Mouse (Mus musculus) hindbrain, embryonic 13.5 days (tissue): ENCODE data around the gene Kcna10. TPM values are rescaled to one million over a fixed set of nuclear protein-coding genes. Genes with fewer than 3 reads are reported as not detected.

Source experiments
- ATAC-seq: fragments of 200-750 bp; cut with Nextera tagmentation; 2 replicates; pipeline ENCODE4 v1.8.0; 2017; ENCODE audit warnings: moderate TSS enrichment; ENCODE audit not compliant: low FRiP score
- H3K27ac ChIP-seq: fragments of 300-500 bp; sonication (generic); 2 replicates; pipeline ENCODE4 v1.5.1; 2015; ENCODE audit warnings: inconsistent platforms, mild to moderate bottlenecking, moderate library complexity
- H3K27me3 ChIP-seq: fragments of 300-500 bp; sonication (generic); 2 replicates; pipeline ENCODE4 v1.6.1; 2015; ENCODE audit warnings: mild to moderate bottlenecking, inconsistent platforms
- H3K36me3 ChIP-seq: fragments of 300-500 bp; sonication (generic); 2 replicates; pipeline ENCODE4 v1.6.1; 2015; ENCODE audit warnings: mild to moderate bottlenecking, inconsistent platforms
- H3K4me1 ChIP-seq: fragments of 300-500 bp; sonication (generic); replicated peaks from 2 replicates; pipeline ENCODE4 v1.6.1; 2015; ENCODE audit warnings: inconsistent platforms
- H3K4me2 ChIP-seq: fragments of 300-500 bp; sonication (generic); 2 replicates; pipeline ENCODE4 v1.6.1; 2015; ENCODE audit warnings: inconsistent platforms, mild to moderate bottlenecking, moderate library complexity
- H3K4me3 ChIP-seq: fragments of 300-500 bp; sonication (generic); 2 replicates; pipeline ENCODE4 v1.5.1; 2015; ENCODE audit warnings: mild to moderate bottlenecking, inconsistent platforms
- H3K9ac ChIP-seq: fragments of 300-500 bp; sonication (generic); 2 replicates; pipeline ENCODE4 v1.6.1; 2015; ENCODE audit warnings: mild to moderate bottlenecking, inconsistent platforms
- H3K9me3 ChIP-seq: fragments of 300-500 bp; sonication (generic); 2 replicates; pipeline ENCODE4 v1.6.1; 2016; ENCODE audit warnings: inconsistent platforms
- WGBS: fragments of 180-500 bp; shearing (Covaris S2); methylation state at CpG from one replicate; pipeline ENCODE4 v1.1.7; 2015; 5-methylcytosine and 5-hydroxymethylcytosine counted together
- polyA plus RNA-seq: library from polyadenylated mRNA; unstranded; fragments of >200 nt; fragmentation: Nextera tagmentation; extraction: Ambion mirVana; gene quantifications from 2 replicates; pipeline ENCODE4 v1.2.1, GENCODE M21; 2015

Kcna10 gene
- polyA plus RNA-seq, 1 experiment from 2014 or later = not detected

GRCm38 (mm10) chr3:107171964-107172363, 10.9 kb upstream of the Kcna10 start:
- ATAC-seq = no peak
- Histone ChIP-seq H3K4me1 (0 out of 2 replicates have a peak, but pooled peaks cover 8% of the 10 kb centered on the region), H3K36me3 (no peaks in the 10 kb centered on the region), H3K9ac (no peak overlapping the region), H3K27ac (no peak overlapping the region), H3K4me3 (no peak overlapping the region), H3K27me3 (no peaks in the 10 kb centered on the region), H3K9me3 (no peaks in the 10 kb centered on the region), H3K4me2 (no peak overlapping the region)
- 84% methylated on average over 3 of the region's 3 CpGs for WGBS

GRCm38 (mm10) chr3:107172556-107172955, 10.3 kb upstream of the Kcna10 start:
- 81% methylated on average over 1 of the region's 1 CpGs for WGBS
- 0 out of 2 replicates have a peak, but pooled peaks cover 8% of the 10 kb centered on the region for H3K4me1 ChIP-seq
- H3K27me3 ChIP-seq = no peaks in the 10 kb centered on the region
- no peaks in the 10 kb centered on the region for H3K36me3 ChIP-seq
- no peak for ATAC-seq
- no peaks in the 10 kb centered on the region for H3K9me3 ChIP-seq
- no peak overlapping the region for H3K9ac ChIP-seq
- H3K4me3 ChIP-seq = no peak overlapping the region
- H3K4me2 ChIP-seq = no peak overlapping the region
- no peak overlapping the region for H3K27ac ChIP-seq

GRCm38 (mm10) chr3:107175486-107175885, 7.4 kb upstream of the Kcna10 start:
- WGBS = 72% methylated on average over 4 of the region's 4 CpGs

GRCm38 (mm10) chr3:107176501-107176900, 6.4 kb upstream of the Kcna10 start:
- Histone ChIP-seq H3K27me3 (no peaks in the 10 kb centered on the region), H3K4me1 (0 out of 2 replicates have a peak, but pooled peaks cover 8% of the 10 kb centered on the region), H3K4me3 (no peak overlapping the region), H3K36me3 (no peaks in the 10 kb centered on the region), H3K4me2 (no peak overlapping the region), H3K27ac (peak overlapping the region; percentile 72), H3K9me3 (no peaks in the 10 kb centered on the region), H3K9ac (no peak overlapping the region)
- ATAC-seq = peak; percentile 87
- WGBS = 25% methylated on average over 9 of the region's 9 CpGs

More at GRCm38 (mm10) chr3:107175486-107175885, 7.4 kb upstream of the Kcna10 start:
- Histone ChIP-seq H3K27me3 (no peaks in the 10 kb centered on the region), H3K4me1 (0 out of 2 replicates have a peak, but pooled peaks cover 8% of the 10 kb centered on the region), H3K4me3 (no peak overlapping the region), H3K9ac (no peak overlapping the region), H3K27ac (peak overlapping the region; percentile 72), H3K9me3 (no peaks in the 10 kb centered on the region), H3K36me3 (no peaks in the 10 kb centered on the region), H3K4me2 (no peak overlapping the region)
- no peak for ATAC-seq

GRCm38 (mm10) chr3:107180860-107181259, 2.0 kb upstream of the Kcna10 start:
- Histone ChIP-seq H3K27me3 (no peaks in the 10 kb centered on the region), H3K4me2 (no peak overlapping the region), H3K4me3 (no peak overlapping the region), H3K36me3 (no peaks in the 10 kb centered on the region), H3K9ac (no peak overlapping the region), H3K27ac (no peak overlapping the region), H3K4me1 (0 out of 2 replicates have a peak, but pooled peaks cover 7% of the 10 kb centered on the region), H3K9me3 (no peaks in the 10 kb centered on the region)
- no peak for ATAC-seq
- 81% methylated on average over 2 of the region's 2 CpGs for WGBS

GRCm38 (mm10) chr3:107183178-107183577, 322 bp downstream of the Kcna10 start:
- Histone ChIP-seq H3K27me3 (no peaks in the 10 kb centered on the region), H3K9me3 (no peaks in the 10 kb centered on the region), H3K9ac (no peak overlapping the region), H3K4me2 (no peak overlapping the region), H3K4me3 (no peak overlapping the region), H3K27ac (no peak overlapping the region), H3K4me1 (no peaks in the 10 kb centered on the region), H3K36me3 (no peaks in the 10 kb centered on the region)
- ATAC-seq = no peak
- 89% methylated on average over 3 of the region's 3 CpGs for WGBS

- H3K4me3 ChIP-seq = no peak overlapping the region
- H3K27ac ChIP-seq = no peak overlapping the region
- no peak for ATAC-seq
- no peaks in the 10 kb centered on the region for H3K36me3 ChIP-seq
- no peaks in the 10 kb centered on the region for H3K9me3 ChIP-seq
- H3K9ac ChIP-seq = no peak overlapping the region
- no peaks in the 10 kb centered on the region for H3K27me3 ChIP-seq
- no peak overlapping the region for H3K4me2 ChIP-seq
- WGBS = 83% methylated on average over 3 of the region's 3 CpGs
- H3K4me1 ChIP-seq = peaks cover 4% of the 10 kb centered on the region; the same call in 1 of the 2 replicates
Measured at GRCm38 (mm10) chr3:107185597-107185996, 2.7 kb downstream of the Kcna10 start.

GRCm38 (mm10) chr3:107187022-107187421, 4.2 kb downstream of the Kcna10 start:
- Histone ChIP-seq H3K36me3 (no peaks in the 10 kb centered on the region), H3K9ac (no peak overlapping the region), H3K9me3 (no peaks in the 10 kb centered on the region), H3K27me3 (no peaks in the 10 kb centered on the region), H3K27ac (no peak overlapping the region), H3K4me2 (no peak overlapping the region), H3K4me3 (no peak overlapping the region), H3K4me1 (peaks cover 4% of the 10 kb centered on the region; the same call in 1 of the 2 replicates)
- no peak for ATAC-seq
- WGBS = 67% methylated on average over 4 of the region's 4 CpGs

GRCm38 (mm10) chr3:107188226-107188899, 5.5 kb downstream of the Kcna10 start:
- H3K9me3 ChIP-seq = no peaks in the 10 kb centered on the region
- no peak overlapping the region for H3K4me3 ChIP-seq
- 0 out of 2 replicates have a peak overlapping the region, but pooled peaks have one; percentile 13 for H3K9ac ChIP-seq
- no peaks in the 10 kb centered on the region for H3K36me3 ChIP-seq
- 37% methylated on average over 6 of the region's 6 CpGs for WGBS
- H3K27ac ChIP-seq = no peak overlapping the region
- H3K4me2 ChIP-seq = no peak overlapping the region
- H3K4me1 ChIP-seq = peaks cover 4% of the 10 kb centered on the region; the same call in 1 of the 2 replicates
- ATAC-seq = peak; percentile 85
- H3K27me3 ChIP-seq = no peaks in the 10 kb centered on the region

GRCm38 (mm10) chr3:107201310-107202180, 18.7 kb downstream of the Kcna10 start:
- Histone ChIP-seq H3K27me3 (0 out of 2 replicates have a peak, but pooled peaks cover 4% of the 10 kb centered on the region), H3K4me3 (no peak overlapping the region), H3K36me3 (no peaks in the 10 kb centered on the region), H3K4me2 (no peak overlapping the region), H3K9ac (no peak overlapping the region), H3K9me3 (no peaks in the 10 kb centered on the region), H3K4me1 (peaks cover 12% of the 10 kb centered on the region), H3K27ac (no peak overlapping the region)
- no peak for ATAC-seq
- 27% methylated on average over 9 of the region's 9 CpGs for WGBS

GRCm38 (mm10) chr3:107204413-107204812, 21.6 kb downstream of the Kcna10 start:
- Histone ChIP-seq H3K9me3 (no peaks in the 10 kb centered on the region), H3K4me3 (no peak overlapping the region), H3K9ac (no peak overlapping the region), H3K27ac (no peak overlapping the region), H3K4me2 (no peak overlapping the region), H3K4me1 (peaks cover 37% of the 10 kb centered on the region), H3K27me3 (0 out of 2 replicates have a peak, but pooled peaks cover 2% of the 10 kb centered on the region), H3K36me3 (no peaks in the 10 kb centered on the region)
- WGBS = 91% methylated on average over 3 of the region's 3 CpGs
- no peak for ATAC-seq

GRCm38 (mm10) chr3:107205170-107205569, 22.3 kb downstream of the Kcna10 start:
- Histone ChIP-seq H3K27ac (no peak overlapping the region), H3K27me3 (0 out of 2 replicates have a peak, but pooled peaks cover 2% of the 10 kb centered on the region), H3K9ac (no peak overlapping the region), H3K4me3 (no peak overlapping the region), H3K4me1 (peaks cover 37% of the 10 kb centered on the region), H3K36me3 (no peaks in the 10 kb centered on the region), H3K4me2 (no peak overlapping the region), H3K9me3 (no peaks in the 10 kb centered on the region)
- no peak for ATAC-seq
